ENCODE assay signal across 17 mouse cellular contexts in the genomic region with DNA sequence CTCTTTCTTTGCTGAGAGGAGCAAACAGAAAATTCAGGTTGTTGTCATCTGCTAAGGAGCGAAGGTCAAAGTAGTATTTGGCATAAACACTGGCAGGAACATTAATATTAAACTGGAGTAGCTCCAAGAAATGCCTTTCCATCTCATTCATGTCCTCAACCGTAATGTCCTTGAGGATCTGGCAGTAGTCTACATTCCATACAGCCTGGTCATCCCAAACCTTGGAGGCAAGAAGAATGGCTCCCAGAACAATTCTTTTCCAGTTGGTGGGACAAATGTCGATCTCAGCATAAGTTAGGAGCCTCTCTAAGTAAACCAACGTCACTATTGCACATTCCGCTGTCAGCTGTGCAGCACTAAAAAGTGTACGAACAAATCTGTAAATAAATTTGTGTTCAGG. TPM values are rescaled to one million over a fixed set of nuclear protein-coding genes. Genes with fewer than 3 reads are reported as not detected.
"Had no signal": no experiment of that assay in that cellular context is flagged by ENCODE, and none has a peak within 500 bp of the region (broad histone marks: within the 10 kb centered on the region; RNA-seq: fewer than 3 reads in every experiment).

No protein-coding gene starts in this region.

RNA-seq across cellular contexts. Expression of a gene that starts 48.7 kb away (rescaled TPM):
- polyA plus RNA-seq: frontal cortex, adult 2 months; heart, embryonic 10.5 days; heart, embryonic 12.5 days; heart, embryonic 14.5 days; heart, embryonic 16.5 days; hindbrain, embryonic 11.5 days; hindbrain, embryonic 14.5 days; hindbrain, embryonic 16.5 days; inflammation-experienced regulatory T-cells, adult 6 months; intestine, embryonic 15.5 days; kidney, embryonic 15.5 days; limb, embryonic 10.5 days; limb, embryonic 12.5 days; limb, embryonic 14.5 days; liver, embryonic 11.5 days; liver, embryonic 13.5 days; liver, embryonic 15.5 days had no signal

RNA-seq across cellular contexts. Expression of a gene that starts 59.5 kb away (rescaled TPM):
- polyA plus RNA-seq: frontal cortex, adult 2 months; heart, embryonic 10.5 days; heart, embryonic 12.5 days; heart, embryonic 14.5 days; heart, embryonic 16.5 days; hindbrain, embryonic 11.5 days; intestine, embryonic 15.5 days; kidney, embryonic 15.5 days; limb, embryonic 10.5 days; limb, embryonic 12.5 days; limb, embryonic 14.5 days; liver, embryonic 11.5 days; liver, embryonic 13.5 days; liver, embryonic 15.5 days had no signal
